ENCODE assay signal across 7 mouse cellular contexts in genomic region chr5:110363179-110363821, GRCm38 (mm10). TPM values are rescaled to one million over a fixed set of nuclear protein-coding genes. Genes with fewer than 3 reads are reported as not detected.
DNase-seq lines count a peak whose midpoint lies in the region; ATAC-seq and TF ChIP-seq lines count a peak whose summit lies in the region.

No protein-coding gene starts in this region.

- peak; percentile 27 for DNase-seq in heart, adult 8-10 months (ENCODE audit: low spot score)
- DNase-seq in kidney, adult 2 months = peak; percentile 63
- DNase-seq in spleen, postnatal 36 days (ENCODE audit: low spot score in 2 of 2) = peak; percentile 22 to 46

- no peaks in the 10 kb centered on the region for H3K9me3 ChIP-seq in embryonic facial prominence, embryonic 12.5 days
- H3K9me3 ChIP-seq in limb, embryonic 13.5 days = no peaks in the 10 kb centered on the region
- no peaks in the 10 kb centered on the region for H3K9me3 ChIP-seq in midbrain, embryonic 15.5 days

- peak overlapping the region; percentile 76 for H3K4me2 ChIP-seq in embryonic facial prominence, embryonic 12.5 days (replicated peaks)
- H3K4me2 ChIP-seq in limb, embryonic 13.5 days (replicated peaks) = peak overlapping the region; percentile 89
- H3K4me2 ChIP-seq in midbrain, embryonic 15.5 days = peak overlapping the region; percentile 84

- peaks cover 35% of the 10 kb centered on the region for H3K36me3 ChIP-seq in embryonic facial prominence, embryonic 12.5 days
- no peaks in the 10 kb centered on the region for H3K36me3 ChIP-seq in kidney, adult 2 months (ENCODE audit: control insufficient read depth, insufficient read depth, low read length)
- peaks cover 33% of the 10 kb centered on the region for H3K36me3 ChIP-seq in limb, embryonic 13.5 days
- H3K36me3 ChIP-seq in midbrain, embryonic 15.5 days (replicated peaks) = no peaks in the 10 kb centered on the region; the same call in 1 of the 2 replicates

- peak overlapping the region; percentile 22; the same call in 1 of the 2 replicates for H3K27ac ChIP-seq in bone marrow, adult 2 months (ENCODE audit: control insufficient read depth, insufficient read depth, low read depth, low read length, poor library complexity)
- 0 out of 2 replicates have a peak overlapping the region, but pooled peaks have one; percentile 23 for H3K27ac ChIP-seq in embryonic facial prominence, embryonic 12.5 days
- H3K27ac ChIP-seq in kidney, adult 2 months (ENCODE audit: insufficient read depth, low read depth, low read length) = no peak overlapping the region
- H3K27ac ChIP-seq in limb, embryonic 13.5 days = peak overlapping the region; percentile 2; the same call in 1 of the 2 replicates
- H3K27ac ChIP-seq in midbrain, embryonic 15.5 days = peak overlapping the region; percentile 49

- H3K27me3 ChIP-seq in embryonic facial prominence, embryonic 12.5 days = peaks cover 3% of the 10 kb centered on the region; the same call in 1 of the 2 replicates
- H3K27me3 ChIP-seq in kidney, adult 2 months (replicated peaks; ENCODE audit: control insufficient read depth, insufficient read depth, low read length) = no peaks in the 10 kb centered on the region
- H3K27me3 ChIP-seq in limb, embryonic 13.5 days = no peaks in the 10 kb centered on the region
- peaks cover 3% of the 10 kb centered on the region; the same call in 1 of the 2 replicates for H3K27me3 ChIP-seq in midbrain, embryonic 15.5 days (replicated peaks)

- no peak for TF ChIP-seq CTCF in bone marrow, adult 2 months (IDR thresholded peaks at IDR 0.05; ENCODE audit: control insufficient read depth, insufficient read depth, low read length)
- TF ChIP-seq CTCF in kidney, adult 2 months (conservative IDR thresholded peaks at IDR 0.05; ENCODE audit: insufficient read depth, insufficient read length, low read depth, low read length) = no peak; the same call in 1 of the 2 replicates

- H3K9ac ChIP-seq in embryonic facial prominence, embryonic 12.5 days = peak overlapping the region; percentile 44; the same call in 1 of the 2 replicates
- peak overlapping the region; percentile 75 for H3K9ac ChIP-seq in limb, embryonic 13.5 days
- H3K9ac ChIP-seq in midbrain, embryonic 15.5 days = peak overlapping the region; percentile 43

- WGBS in bone marrow, adult 2 months = 8% methylated on average over 72 of the region's 72 CpGs
- WGBS in embryonic facial prominence, embryonic 12.5 days = 2% methylated on average over 71 of the region's 72 CpGs
- 24% methylated on average over 72 of the region's 72 CpGs for WGBS in kidney, adult 2 months
- WGBS in limb, embryonic 13.5 days = 2% methylated on average over 61 of the region's 72 CpGs
- 3% methylated on average over 56 of the region's 72 CpGs for WGBS in midbrain, embryonic 15.5 days

- peak; percentile 54 for ATAC-seq in embryonic facial prominence, embryonic 12.5 days (ENCODE audit: insufficient number of reproducible peaks, insufficient read depth, low FRiP score, low TSS enrichment)
- peak; percentile 89 for ATAC-seq in limb, embryonic 13.5 days (ENCODE audit: low FRiP score, low read depth)
- peak; percentile 81 for ATAC-seq in midbrain, embryonic 15.5 days (replicated peaks)

- TF ChIP-seq POLR2A in bone marrow, adult 2 months (IDR thresholded peaks at IDR 0.05; ENCODE audit: borderline replicate concordance, control insufficient read depth, low read depth, low read length) = no peak
- TF ChIP-seq POLR2A in kidney, adult 2 months (IDR thresholded peaks at IDR 0.05; ENCODE audit: low read depth, low read length) = no peak

- peak overlapping the region; percentile 38 for H3K4me3 ChIP-seq in bone marrow, adult 2 months (replicated peaks; ENCODE audit: control insufficient read depth, low read depth, low read length)
- peak overlapping the region; percentile 39 for H3K4me3 ChIP-seq in embryonic facial prominence, embryonic 12.5 days
- H3K4me3 ChIP-seq in kidney, adult 2 months (ENCODE audit: insufficient read depth, low read depth, low read length) = peak overlapping the region; percentile 52
- H3K4me3 ChIP-seq in limb, embryonic 13.5 days = peak overlapping the region; percentile 53
- H3K4me3 ChIP-seq in midbrain, embryonic 15.5 days = peak overlapping the region; percentile 44

- H3K4me1 ChIP-seq in bone marrow, adult 2 months (ENCODE audit: control insufficient read depth, insufficient read depth, low read length) = no peaks in the 10 kb centered on the region; the same call in 1 of the 2 replicates
- peaks cover 8% of the 10 kb centered on the region for H3K4me1 ChIP-seq in embryonic facial prominence, embryonic 12.5 days
- H3K4me1 ChIP-seq in kidney, adult 2 months (ENCODE audit: control insufficient read depth, insufficient read depth, low read length) = no peaks in the 10 kb centered on the region
- peaks cover 13% of the 10 kb centered on the region for H3K4me1 ChIP-seq in limb, embryonic 13.5 days
- peaks cover 10% of the 10 kb centered on the region for H3K4me1 ChIP-seq in midbrain, embryonic 15.5 days

RNA-seq across cellular contexts. Expression of gene Lrcol1, which starts 18.8 kb away (rescaled TPM):
- not detected in 2 replicates for polyA plus RNA-seq in bone marrow, adult 2 months (2011; ENCODE audit: insufficient read depth, insufficient read length, low replicate concordance, missing spikeins)
- polyA plus RNA-seq in embryonic facial prominence, embryonic 12.5 days (2016; fragmentation: Nextera tagmentation; extraction: Ambion mirVana) = not detected in 2 replicates
- not detected for total RNA-seq in heart, adult 8-10 months (2022)
- polyA plus RNA-seq in kidney, adult 2 months (2012; rRNA removed) = not detected in 2 replicates
- not detected in 2 replicates for polyA plus RNA-seq in limb, embryonic 13.5 days (2015; fragmentation: Nextera tagmentation; extraction: Ambion mirVana)
- polyA plus RNA-seq in midbrain, embryonic 15.5 days (2015; fragmentation: Nextera tagmentation; extraction: Ambion mirVana) = not detected in 2 replicates

RNA-seq across cellular contexts. Expression of gene P2rx2, which starts 20.3 kb away (rescaled TPM):
- 1.0 and 1.3 TPM in 2 replicates for polyA plus RNA-seq in bone marrow, adult 2 months (2011; ENCODE audit: insufficient read depth, insufficient read length, low replicate concordance, missing spikeins)
- 2.3 TPM in 2 replicates for polyA plus RNA-seq in embryonic facial prominence, embryonic 12.5 days (2016; fragmentation: Nextera tagmentation; extraction: Ambion mirVana)
- total RNA-seq in heart, adult 8-10 months (2022) = not detected
- polyA plus RNA-seq in kidney, adult 2 months (2012; rRNA removed) = 0.59 and 0.90 TPM in 2 replicates
- 0.92 TPM in 2 replicates for polyA plus RNA-seq in limb, embryonic 13.5 days (2015; fragmentation: Nextera tagmentation; extraction: Ambion mirVana)
- 7.7 and 8.4 TPM in 2 replicates for polyA plus RNA-seq in midbrain, embryonic 15.5 days (2015; fragmentation: Nextera tagmentation; extraction: Ambion mirVana)
